Mouse (Mus musculus) c-Kit-negative CD71-positive TER-119-positive erythroid progenitor cells, embryonic 14.5 days (primary cell): ENCODE data around the gene Prlr.

Experiments used
- DNase-seq: peaks from one replicate; pipeline ENCODE4 v3.0.0-alpha.2; 2013; ENCODE audit warnings: low read depth, low spot score

Gene Prlr

DNA sequence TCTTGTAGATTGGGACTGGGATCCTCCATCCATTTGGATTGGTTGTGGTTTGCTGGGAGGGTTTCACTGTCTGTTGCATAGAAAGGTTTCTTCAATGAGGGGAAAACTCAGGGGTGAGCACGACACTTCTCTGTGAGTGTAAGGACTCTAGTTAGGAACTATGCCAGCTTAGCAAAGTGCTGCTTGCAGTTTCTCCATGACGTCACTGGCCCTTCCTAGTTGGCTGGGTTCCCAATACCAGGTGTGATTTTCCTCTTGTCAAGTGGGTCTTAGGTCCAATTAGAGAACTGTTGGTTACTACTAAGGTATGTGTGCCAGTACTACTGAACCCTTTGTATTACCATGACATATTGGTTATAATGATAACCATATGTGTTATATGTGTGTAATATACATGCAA, 51.6 kb downstream of the Prlr start:
- DNase-seq: no peak

DNA sequence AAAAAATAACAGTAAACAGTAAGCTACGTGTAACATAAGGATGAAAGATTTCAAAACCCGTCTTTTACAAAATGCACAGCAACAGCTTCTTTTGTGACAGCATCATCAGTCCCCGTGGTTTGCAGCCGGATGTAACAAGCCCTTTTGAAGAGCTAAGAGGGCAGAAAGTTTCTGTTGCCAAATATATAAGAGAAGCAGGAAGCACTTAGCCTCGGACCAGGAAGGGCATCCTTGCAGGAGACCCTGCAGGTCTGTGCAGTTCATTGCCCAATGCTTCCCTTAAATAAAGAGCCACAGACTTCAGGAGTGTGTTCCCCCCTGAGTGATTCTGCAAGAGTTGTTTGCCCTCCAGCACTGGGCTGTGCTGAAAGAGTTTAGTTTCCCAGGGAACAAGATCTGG, 58.9 kb downstream of the Prlr start:
- DNase-seq: no peak

GRCm38 (mm10) chr15:10236812-10237211, 59.8 kb downstream of the Prlr start:
- DNase-seq: no peak

GRCm38 (mm10) chr15:10238454-10238853, 61.4 kb downstream of the Prlr start:
- DNase-seq: no peak

DNA sequence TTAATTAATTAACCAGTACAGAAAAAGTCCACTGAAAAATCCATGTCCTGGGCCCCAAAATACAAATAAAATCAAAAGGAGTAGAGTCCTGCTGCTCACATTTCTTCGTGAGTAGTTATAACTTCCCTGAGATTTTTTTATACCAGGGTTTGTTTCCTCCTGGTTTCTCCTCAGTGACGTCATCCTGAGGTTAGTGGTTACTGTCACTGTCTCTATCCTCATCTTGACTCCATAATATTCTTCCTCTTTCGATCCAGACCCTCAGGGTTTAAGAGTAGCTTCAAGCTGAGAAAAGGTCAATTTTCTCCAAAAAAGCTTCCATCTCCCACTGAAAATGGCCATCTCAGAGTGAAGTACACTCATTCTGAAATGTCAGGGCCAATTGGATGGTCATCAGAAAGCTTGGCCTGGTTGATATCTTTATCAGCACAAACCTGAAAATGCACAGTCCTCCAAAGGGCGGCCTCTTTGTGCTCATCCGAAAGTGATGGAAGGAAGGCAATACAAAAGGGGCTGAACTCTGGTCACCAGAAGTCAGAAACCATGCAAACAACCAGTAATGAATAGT, 63.3 kb downstream of the Prlr start:
- DNase-seq: no peak

DNA sequence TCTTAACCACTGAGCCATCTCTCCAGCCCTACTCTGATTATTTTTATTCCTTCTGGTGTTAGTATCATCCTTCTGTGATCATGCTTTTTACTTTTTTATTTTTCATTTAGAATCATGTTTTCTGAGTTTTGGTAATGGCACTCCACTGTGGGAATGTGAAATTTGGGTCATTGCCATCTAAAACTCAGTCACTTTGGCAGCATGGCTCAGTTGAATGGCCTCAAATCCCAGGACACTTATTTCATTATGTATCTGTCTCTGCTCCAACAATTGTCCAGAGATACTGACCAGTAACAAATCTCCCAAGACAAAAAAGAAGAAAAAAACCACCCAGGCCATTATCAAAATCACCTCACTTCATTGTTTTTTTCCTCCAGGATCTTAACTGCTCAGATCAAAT, 65.2 kb downstream of the Prlr start:
- no peak for DNase-seq

DNA sequence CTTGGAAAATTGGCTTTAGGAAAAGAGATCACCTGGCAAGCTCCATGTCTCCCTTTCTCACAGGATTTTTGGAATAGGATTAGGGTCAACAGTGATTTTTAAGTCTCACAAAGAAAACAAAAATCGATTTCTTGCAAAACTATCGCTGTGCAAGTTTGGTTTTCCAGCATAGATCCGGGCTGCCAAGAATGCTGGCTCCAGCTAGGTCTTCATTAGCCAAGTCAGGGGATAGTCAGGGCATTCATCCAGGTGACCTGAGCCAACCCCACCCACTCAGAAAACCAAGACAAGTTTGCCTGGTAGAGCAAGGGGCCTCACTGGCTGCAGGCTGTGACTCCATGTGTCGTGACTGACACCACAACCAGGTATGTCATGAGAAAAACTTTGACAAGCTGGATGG, 72.2 kb downstream of the Prlr start:
- DNase-seq: no peak

- no peak for DNase-seq
Measured at GRCm38 (mm10) chr15:10250784-10251183, 73.7 kb downstream of the Prlr start.

GRCm38 (mm10) chr15:10252526-10252925, 75.5 kb downstream of the Prlr start:
- no peak for DNase-seq

GRCm38 (mm10) chr15:10262219-10262618, 85.2 kb downstream of the Prlr start:
- DNase-seq: no peak

- DNase-seq: no peak
Measured at GRCm38 (mm10) chr15:10262641-10263040, 85.6 kb downstream of the Prlr start.

DNA sequence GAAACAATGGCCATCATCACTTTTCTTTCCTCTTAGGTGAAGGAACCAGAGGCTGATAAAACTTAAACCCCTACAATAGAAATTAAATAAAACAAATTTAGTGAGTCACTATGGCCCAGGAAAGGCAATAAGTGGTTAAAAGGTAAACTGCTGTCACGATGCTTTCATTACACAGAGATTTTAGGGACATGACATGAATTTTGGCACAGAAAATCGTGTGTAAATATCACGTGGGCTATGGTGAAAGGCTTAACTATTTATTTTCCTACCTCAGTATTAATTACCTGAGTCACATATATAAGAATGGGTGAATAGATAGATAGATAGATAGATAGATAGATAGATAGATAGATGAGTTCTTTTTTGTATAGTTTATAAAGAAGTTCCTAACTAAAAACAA, 86.4 kb downstream of the Prlr start:
- no peak for DNase-seq

DNA sequence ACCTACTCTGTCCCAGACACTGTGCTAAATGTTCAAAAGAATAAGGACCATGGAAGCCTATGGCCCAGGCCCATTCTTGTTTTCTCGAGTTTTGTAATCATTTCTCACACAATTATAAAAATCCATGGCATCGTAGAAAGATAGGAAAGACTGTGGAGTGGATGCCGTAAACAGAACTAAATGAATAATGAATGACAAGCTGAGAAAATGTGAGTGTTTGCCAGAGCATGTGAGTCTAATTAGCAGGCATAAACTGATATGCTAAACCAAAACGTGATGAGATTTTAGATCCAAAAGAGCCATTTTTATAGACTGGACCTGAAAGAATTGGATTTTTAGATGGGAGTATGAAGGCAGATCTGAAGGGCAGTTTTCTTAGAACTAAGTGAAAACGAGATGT, 87.8 kb downstream of the Prlr start:
- no peak for DNase-seq

- no peak for DNase-seq
Measured at GRCm38 (mm10) chr15:10267251-10267650, 90.2 kb downstream of the Prlr start.

DNA sequence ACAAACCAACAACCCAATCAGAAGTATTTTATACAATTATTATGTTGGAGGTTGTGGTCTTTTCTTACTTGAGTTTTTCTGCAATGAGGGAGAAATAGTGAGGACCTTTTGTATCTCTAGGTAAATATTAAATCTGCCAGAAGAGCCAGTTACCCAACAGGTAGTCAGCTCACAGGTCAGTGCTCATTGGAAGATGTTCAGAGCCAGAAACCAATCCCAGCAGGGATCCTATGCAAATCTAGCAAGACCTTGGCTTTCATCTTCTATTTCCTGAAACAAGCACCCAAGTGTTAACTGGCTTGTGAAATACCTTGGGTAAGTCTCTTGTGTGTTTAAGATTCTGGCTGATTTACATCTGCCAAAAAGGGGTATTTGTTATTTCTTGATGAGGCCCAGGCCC, 99.3 kb downstream of the Prlr start:
- no peak for DNase-seq

DNA sequence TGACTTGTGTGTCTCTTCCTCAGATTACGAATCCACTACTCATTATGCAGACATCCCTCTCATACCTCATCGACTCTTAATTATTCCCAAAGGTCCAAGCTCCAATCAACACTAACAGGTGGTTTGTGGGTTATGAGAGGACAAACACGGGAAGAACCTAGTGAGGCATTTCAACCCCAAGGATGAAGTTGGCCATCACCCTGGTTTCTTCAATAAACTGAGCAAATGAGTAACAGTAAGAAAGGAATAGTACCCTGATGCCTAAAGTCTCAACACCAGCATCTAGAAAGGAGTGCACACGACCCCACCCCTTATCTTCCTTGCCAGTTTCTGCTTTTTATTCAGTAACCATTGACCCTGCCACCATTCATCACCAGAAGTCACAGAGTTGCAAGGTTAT, 100.4 kb downstream of the Prlr start:
- DNase-seq: no peak

DNA sequence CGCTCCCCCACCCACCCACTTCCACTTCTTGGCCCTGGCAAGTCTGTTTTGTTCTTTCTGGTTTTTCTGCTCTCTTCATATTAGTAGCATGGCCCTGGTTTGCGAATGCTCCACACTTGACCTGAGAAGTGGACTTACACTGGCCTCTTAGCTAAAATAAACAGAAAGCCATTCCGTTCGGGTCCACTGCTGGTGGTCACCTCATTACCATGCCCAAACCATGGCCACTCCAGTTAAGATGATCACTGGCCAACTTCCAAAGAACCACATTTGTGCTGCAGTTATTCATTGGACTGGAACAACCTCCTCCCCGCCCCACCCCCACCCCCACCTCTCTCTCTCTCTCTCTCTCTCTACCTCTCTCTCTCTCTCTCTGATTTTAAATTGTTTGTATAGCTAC, 104.5 kb downstream of the Prlr start:
- DNase-seq: no peak

GRCm38 (mm10) chr15:10283661-10284060, 106.6 kb downstream of the Prlr start:
- DNase-seq: no peak

DNA sequence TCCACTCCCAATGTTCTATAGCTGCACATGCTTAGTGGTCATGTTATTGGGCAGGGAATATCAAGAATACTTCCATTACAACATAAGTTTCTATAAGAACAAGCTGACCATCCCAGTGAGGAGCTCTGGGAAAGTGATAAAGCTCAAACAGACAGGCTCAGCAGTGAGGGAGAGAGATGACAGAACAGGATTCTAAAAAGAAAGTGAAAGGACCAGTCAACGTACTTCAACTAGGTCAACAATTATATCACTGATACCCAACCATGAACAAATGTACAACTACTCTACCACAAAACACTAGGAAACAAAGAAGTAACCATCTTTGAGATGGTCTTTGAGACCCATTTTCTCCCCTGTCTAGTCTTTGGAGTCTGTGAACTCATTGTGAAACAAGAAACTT, 119.5 kb downstream of the Prlr start:
- no peak for DNase-seq

GRCm38 (mm10) chr15:10298058-10298457, 121.0 kb downstream of the Prlr start:
- no peak for DNase-seq

GRCm38 (mm10) chr15:10299467-10299866, 122.4 kb downstream of the Prlr start:
- DNase-seq: no peak

DNA sequence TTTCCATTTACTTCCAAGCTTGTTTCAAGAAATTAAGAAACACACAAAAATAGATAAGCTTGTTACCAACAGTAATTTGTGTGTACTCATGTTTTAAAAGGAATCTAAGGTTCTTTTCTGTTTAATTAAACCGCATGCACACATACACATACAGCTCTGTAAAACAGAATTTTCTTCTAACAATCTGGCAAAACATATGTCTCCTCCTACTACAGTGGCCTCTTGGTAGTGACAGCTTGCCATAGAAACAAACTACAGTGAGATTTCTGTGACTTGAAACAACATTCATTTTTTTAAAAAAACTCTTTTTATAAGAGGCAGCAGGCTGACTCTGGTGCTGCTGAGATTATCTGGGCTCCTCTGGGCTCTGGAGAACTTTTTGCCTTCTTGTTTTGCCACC, 129.4 kb downstream of the Prlr start:
- DNase-seq: no peak

DNA sequence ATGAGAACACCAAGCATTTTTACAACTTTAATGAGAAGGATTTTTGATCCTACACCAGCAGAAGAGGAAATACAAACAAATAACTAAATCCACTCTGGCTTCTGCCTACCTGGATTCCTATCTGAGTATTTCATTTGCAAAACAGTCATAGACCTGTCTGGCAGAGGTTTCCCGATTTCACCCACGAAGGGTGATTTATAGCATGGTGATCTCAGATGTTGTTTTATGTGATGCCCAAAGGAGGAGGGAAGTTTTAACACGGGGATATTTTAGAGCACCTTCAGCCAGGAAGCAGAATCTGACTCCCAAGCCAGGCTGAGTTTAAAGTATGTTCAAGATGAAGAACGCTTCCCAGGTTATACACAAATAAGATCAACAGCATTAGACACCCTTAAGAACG, 134.8 kb downstream of the Prlr start:
- DNase-seq: no peak
